Mouse (Mus musculus) hindbrain, embryonic 10.5 days (tissue): ENCODE data around the gene Ildr2. TPM values are rescaled to one million over a fixed set of nuclear protein-coding genes. Genes with fewer than 3 reads are reported as not detected.

Source experiments
- DNase-seq: peaks from one replicate; pipeline ENCODE4 v3.0.0-alpha.2; 2017; ENCODE audit warnings: low spot score
- H3K27ac ChIP-seq: fragments of 300-500 bp; sonication (generic); 2 replicates; pipeline ENCODE4 v1.5.1; 2016; ENCODE audit warnings: mild to moderate bottlenecking, moderate library complexity
- H3K27me3 ChIP-seq: fragments of 300-500 bp; sonication (generic); 2 replicates; pipeline ENCODE4 v1.6.1; 2016; ENCODE audit warnings: mild to moderate bottlenecking; ENCODE audit not compliant: poor library complexity, insufficient read depth, severe bottlenecking
- H3K36me3 ChIP-seq: fragments of 300-500 bp; sonication (generic); 2 replicates; pipeline ENCODE4 v1.6.1; 2016; ENCODE audit warnings: mild to moderate bottlenecking, moderate library complexity
- H3K4me1 ChIP-seq: fragments of 300-500 bp; sonication (generic); replicated peaks from 2 replicates; pipeline ENCODE4 v1.6.1; 2016; ENCODE audit warnings: mild to moderate bottlenecking
- H3K4me3 ChIP-seq: fragments of 300-500 bp; sonication (generic); 2 replicates; pipeline ENCODE4 v1.5.1; 2016; ENCODE audit warnings: mild to moderate bottlenecking, moderate library complexity
- H3K9me3 ChIP-seq: fragments of 300-500 bp; sonication (generic); 2 replicates; pipeline ENCODE4 v1.6.1; 2016; ENCODE audit warnings: mild to moderate bottlenecking, moderate library complexity
- WGBS: fragments of 180-500 bp; shearing (Covaris S2); methylation state at CpG from one replicate; pipeline ENCODE4 v1.1.7; 2016; 5-methylcytosine and 5-hydroxymethylcytosine counted together
- polyA plus RNA-seq: library from polyadenylated mRNA; unstranded; fragments of >200 nt; fragmentation: Nextera tagmentation; extraction: Ambion mirVana; gene quantifications from 2 replicates; pipeline ENCODE4 v1.2.1, GENCODE M21; 2016

Gene Ildr2
- polyA plus RNA-seq, 1 experiment from 2014 or later, result 6.3 TPM

- Histone ChIP-seq H3K27me3 (no peaks in the 10 kb centered on the region), H3K36me3 (peaks cover 59% of the 10 kb centered on the region), H3K27ac (no peak overlapping the region), H3K4me3 (no peak overlapping the region), H3K4me1 (no peaks in the 10 kb centered on the region), H3K9me3 (no peaks in the 10 kb centered on the region)
- no peak for DNase-seq
- 93% methylated on average over 3 of the region's 3 CpGs for WGBS
Observed at GRCm38 (mm10) chr1:166293086-166293485, 39.1 kb downstream of the Ildr2 start.

GRCm38 (mm10) chr1:166295548-166295947, 41.6 kb downstream of the Ildr2 start:
- no peak overlapping the region for H3K27ac ChIP-seq
- H3K36me3 ChIP-seq, result peaks cover 76% of the 10 kb centered on the region
- DNase-seq, result no peak
- H3K4me1 ChIP-seq, result no peaks in the 10 kb centered on the region
- no peaks in the 10 kb centered on the region for H3K27me3 ChIP-seq
- no peak overlapping the region for H3K4me3 ChIP-seq
- 78% methylated on average over 7 of the region's 7 CpGs for WGBS
- H3K9me3 ChIP-seq, result no peaks in the 10 kb centered on the region

DNA sequence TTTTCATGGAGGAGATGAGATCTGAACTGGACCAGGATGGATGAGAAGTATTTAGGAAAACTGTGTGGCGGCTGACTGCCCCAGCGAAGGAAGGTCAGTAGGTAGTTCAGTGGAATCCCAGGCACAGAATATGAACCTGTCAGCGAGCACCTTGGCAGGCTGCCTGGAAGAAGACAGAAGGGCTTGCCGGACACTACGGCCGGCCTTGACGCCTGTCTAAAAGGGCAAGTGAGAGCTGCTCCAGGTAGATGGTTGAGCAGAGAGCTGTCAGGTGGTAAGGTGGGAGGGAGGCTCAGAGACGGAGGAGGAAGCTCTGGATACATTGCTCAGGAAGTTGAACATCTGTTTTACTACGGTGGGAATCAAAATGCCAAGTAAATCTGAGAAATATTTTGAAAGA, 42.4 kb downstream of the Ildr2 start:
- Histone ChIP-seq H3K27ac (0 out of 2 replicates have a peak overlapping the region, but pooled peaks have one; percentile 35), H3K4me3 (no peak overlapping the region), H3K4me1 (no peaks in the 10 kb centered on the region), H3K9me3 (no peaks in the 10 kb centered on the region), H3K27me3 (no peaks in the 10 kb centered on the region), H3K36me3 (peaks cover 81% of the 10 kb centered on the region)
- no peak for DNase-seq
- 94% methylated on average over 9 of the region's 9 CpGs for WGBS

DNA sequence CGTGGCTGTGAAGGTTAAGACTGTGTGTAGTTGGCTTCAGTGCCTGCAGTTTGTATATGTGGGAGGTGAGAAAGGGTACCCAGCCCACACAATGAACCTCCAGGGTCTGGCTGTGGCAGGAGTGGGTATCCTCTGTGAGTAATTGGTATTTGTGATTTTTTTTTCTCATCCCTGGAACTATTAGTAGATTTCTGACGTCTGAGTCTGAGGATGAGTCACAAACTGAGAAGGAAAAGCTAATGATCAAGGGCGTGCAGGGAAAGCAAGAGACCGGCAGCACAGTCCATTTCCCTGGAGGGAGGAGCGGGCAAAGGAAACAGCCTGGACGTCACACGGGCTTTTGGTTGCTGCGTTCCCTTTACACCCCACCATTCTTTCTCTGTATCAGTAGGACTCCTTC, 43.0 kb downstream of the Ildr2 start:
- DNase-seq, result no peak
- H3K36me3 ChIP-seq, result peaks cover 87% of the 10 kb centered on the region
- H3K27ac ChIP-seq, result no peak overlapping the region
- no peak overlapping the region for H3K4me3 ChIP-seq
- H3K4me1 ChIP-seq, result no peaks in the 10 kb centered on the region
- 85% methylated on average over 8 of the region's 8 CpGs for WGBS
- no peaks in the 10 kb centered on the region for H3K27me3 ChIP-seq
- no peaks in the 10 kb centered on the region for H3K9me3 ChIP-seq

- DNase-seq, result no peak
- Histone ChIP-seq H3K27me3 (no peaks in the 10 kb centered on the region), H3K4me3 (no peak overlapping the region), H3K36me3 (peaks cover 91% of the 10 kb centered on the region), H3K9me3 (no peaks in the 10 kb centered on the region), H3K27ac (no peak overlapping the region), H3K4me1 (no peaks in the 10 kb centered on the region)
- 85% methylated on average over 15 of the region's 15 CpGs for WGBS
Observed at GRCm38 (mm10) chr1:166297499-166298111, 43.7 kb downstream of the Ildr2 start.

- Histone ChIP-seq H3K36me3 (peaks cover 92% of the 10 kb centered on the region), H3K27ac (no peak overlapping the region), H3K9me3 (no peaks in the 10 kb centered on the region), H3K27me3 (no peaks in the 10 kb centered on the region), H3K4me3 (no peak overlapping the region), H3K4me1 (no peaks in the 10 kb centered on the region)
- 91% methylated on average over 2 of the region's 2 CpGs for WGBS
- DNase-seq, result no peak
Observed at GRCm38 (mm10) chr1:166298884-166299283, 44.9 kb downstream of the Ildr2 start.

- 91% methylated on average over 8 of the region's 8 CpGs for whole genome bisulfite sequencing
- Histone ChIP-seq H3K36me3 (peaks cover 92% of the 10 kb centered on the region), H3K27ac (no peak overlapping the region), H3K4me3 (no peak overlapping the region), H3K9me3 (no peaks in the 10 kb centered on the region), H3K27me3 (no peaks in the 10 kb centered on the region), H3K4me1 (no peaks in the 10 kb centered on the region)
- DNase-seq, result no peak
Observed at GRCm38 (mm10) chr1:166299821-166300220, 45.9 kb downstream of the Ildr2 start.

- 80% methylated on average over 3 of the region's 3 CpGs for WGBS
- no peak for DNase-seq
- peaks cover 90% of the 10 kb centered on the region for H3K36me3 ChIP-seq
Observed at GRCm38 (mm10) chr1:166300526-166300925, 46.6 kb downstream of the Ildr2 start.

GRCm38 (mm10) chr1:166304352-166305240, 50.7 kb downstream of the Ildr2 start:
- WGBS, result 73% methylated on average over 8 of the region's 8 CpGs
- no peak overlapping the region for H3K27ac ChIP-seq
- peaks cover 15% of the 10 kb centered on the region for H3K4me1 ChIP-seq
- no peak for DNase-seq
- H3K36me3 ChIP-seq, result peaks cover 77% of the 10 kb centered on the region
- peaks cover 31% of the 10 kb centered on the region for H3K27me3 ChIP-seq
- no peak overlapping the region for H3K4me3 ChIP-seq
- no peaks in the 10 kb centered on the region for H3K9me3 ChIP-seq

More at GRCm38 (mm10) chr1:166300526-166300925, 46.6 kb downstream of the Ildr2 start:
- H3K9me3 ChIP-seq, result no peaks in the 10 kb centered on the region
- no peak overlapping the region for H3K27ac ChIP-seq
- no peak overlapping the region for H3K4me3 ChIP-seq
- 0 out of 2 replicates have a peak, but pooled peaks cover 5% of the 10 kb centered on the region for H3K27me3 ChIP-seq
- H3K4me1 ChIP-seq, result no peaks in the 10 kb centered on the region; the same call in 1 of the 2 replicates

GRCm38 (mm10) chr1:166308471-166308850, 54.5 kb downstream of the Ildr2 start:
- Histone ChIP-seq H3K27me3 (peaks cover 41% of the 10 kb centered on the region), H3K36me3 (peaks cover 83% of the 10 kb centered on the region), H3K4me3 (peak overlapping the region; percentile 59), H3K9me3 (no peaks in the 10 kb centered on the region), H3K4me1 (peaks cover 21% of the 10 kb centered on the region), H3K27ac (peak overlapping the region; percentile 88)
- DNase-seq, result no peak
- WGBS, result 22% methylated on average over 5 of the region's 5 CpGs

GRCm38 (mm10) chr1:166308851-166309715, 55.1 kb downstream of the Ildr2 start:
- Histone ChIP-seq H3K27me3 (peaks cover 41% of the 10 kb centered on the region), H3K4me3 (peak overlapping the region; percentile 59), H3K36me3 (peaks cover 83% of the 10 kb centered on the region), H3K4me1 (peaks cover 21% of the 10 kb centered on the region), H3K9me3 (no peaks in the 10 kb centered on the region), H3K27ac (peak overlapping the region; percentile 88)
- peak; percentile 72 for DNase-seq
- WGBS, result 2% methylated on average over 94 of the region's 94 CpGs

DNA sequence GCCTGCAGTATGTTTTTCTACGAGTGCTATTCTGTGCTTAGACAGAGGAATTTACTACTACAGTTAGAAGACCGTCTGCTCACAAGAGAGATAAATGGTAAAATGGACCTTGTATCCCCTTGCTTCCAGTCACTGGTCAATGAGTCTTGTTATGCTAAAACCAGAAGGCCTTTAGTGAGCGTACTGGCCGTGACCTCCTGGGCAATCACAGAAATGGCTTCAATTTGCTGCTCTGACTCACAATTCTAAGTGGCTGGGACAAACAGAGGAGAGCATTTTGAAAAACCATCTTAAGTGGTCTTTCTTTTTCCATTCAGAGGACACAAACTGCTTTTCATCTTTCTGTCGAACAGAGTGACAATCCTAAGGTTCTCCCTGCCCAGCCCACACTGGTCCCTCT, 57.2 kb downstream of the Ildr2 start:
- H3K4me3 ChIP-seq, result no peak overlapping the region
- peaks cover 36% of the 10 kb centered on the region for H3K27me3 ChIP-seq
- no peak overlapping the region for H3K27ac ChIP-seq
- no peaks in the 10 kb centered on the region for H3K9me3 ChIP-seq
- no peak for DNase-seq
- WGBS, result 72% methylated on average over 5 of the region's 5 CpGs
- H3K36me3 ChIP-seq, result peaks cover 71% of the 10 kb centered on the region
- H3K4me1 ChIP-seq, result peaks cover 21% of the 10 kb centered on the region
